Mouse (Mus musculus): Measurements from ENCODE around the gene Nckap1l.

Nckap1l gene

DNA sequence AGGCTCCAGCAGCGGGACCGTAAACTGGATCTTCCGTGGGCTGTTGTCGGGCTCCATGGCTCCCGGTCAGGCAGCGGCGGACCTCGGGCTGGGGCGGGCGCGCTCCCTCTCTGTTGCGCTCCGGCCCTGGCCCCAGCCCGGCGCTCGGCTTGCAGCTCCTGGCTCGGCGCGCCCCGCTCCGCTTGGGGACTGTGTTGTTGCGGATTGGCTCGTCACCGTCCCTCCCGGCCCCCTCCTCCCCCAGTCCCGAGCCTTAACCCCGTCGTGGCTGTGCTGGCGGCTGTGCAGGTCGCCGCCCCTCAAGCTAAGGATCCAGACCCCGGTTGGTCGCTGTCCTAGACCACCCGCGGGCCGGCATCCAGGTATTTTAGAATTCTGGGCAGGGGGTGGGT is 84.2 kb downstream of the Nckap1l start, which contains the start of gene Ppp1r1a:
Gene Ppp1r1a, minus strand, starts transcription at position 182 of the 392 bp plus-strand sequence.
- DNase-seq (ENCODE audit: low spot score) = peak; percentile 62

DNA sequence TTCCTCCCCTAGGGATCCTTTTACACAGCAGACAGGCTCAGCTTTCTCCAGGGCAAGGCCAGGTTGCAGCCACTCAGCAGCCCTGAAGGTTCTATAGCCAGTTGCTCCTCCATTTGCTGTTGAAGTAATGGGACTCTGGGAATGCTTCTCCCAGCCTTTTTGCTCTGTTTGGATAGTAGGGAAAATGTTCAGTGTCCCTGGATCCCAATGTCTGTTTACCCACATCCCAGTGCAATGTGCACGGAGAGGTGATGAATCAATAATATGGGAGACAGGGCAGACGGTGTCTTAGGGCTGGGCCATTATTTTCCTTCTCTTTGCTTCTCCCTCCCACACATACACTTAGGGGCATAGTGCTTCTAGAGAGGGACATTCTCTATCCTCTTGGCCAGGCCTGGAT is 85.7 kb downstream of the Nckap1l start:
- DNase-seq (ENCODE audit: low spot score) = no peak

DNA sequence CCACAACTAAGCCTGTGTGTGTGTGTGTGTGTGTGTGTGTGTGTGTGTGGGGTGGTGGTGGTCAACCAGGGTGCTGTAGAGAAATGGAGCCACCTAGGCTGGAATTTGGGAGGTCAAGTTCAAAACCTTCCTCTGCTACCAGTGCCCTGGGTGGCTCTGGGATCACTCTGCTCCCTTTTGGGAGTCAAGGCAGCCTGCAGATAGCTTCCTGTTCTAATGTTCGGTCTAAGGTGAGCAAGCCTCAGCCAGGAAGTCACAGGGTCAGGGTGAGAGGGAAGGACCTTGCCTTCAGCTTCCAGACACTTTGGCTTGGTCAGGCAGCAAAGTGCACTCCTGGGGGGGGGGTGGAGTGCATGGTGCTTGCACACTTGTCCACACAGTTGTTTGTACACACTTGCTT is 87.1 kb downstream of the Nckap1l start:
- DNase-seq (ENCODE audit: low spot score) = no peak

DNA sequence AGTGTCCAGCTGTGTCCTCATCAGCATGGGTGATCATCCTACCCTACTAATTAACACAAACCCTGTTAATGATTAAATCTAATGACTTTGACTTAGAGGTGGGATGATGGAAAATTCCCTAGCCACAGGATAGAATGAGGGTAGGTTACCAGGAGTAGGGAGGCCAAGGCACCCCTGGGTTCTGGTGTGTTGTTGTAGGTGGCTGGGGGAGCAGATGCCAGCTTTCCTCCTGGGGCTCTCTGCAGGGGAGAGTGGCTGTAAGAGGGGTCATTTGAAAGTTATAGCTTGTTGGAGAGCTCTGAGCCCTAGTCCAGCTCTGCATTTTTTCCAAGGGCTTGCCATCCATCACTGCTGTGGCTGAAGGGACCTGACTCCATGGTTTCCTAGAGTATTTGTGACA is 88.9 kb downstream of the Nckap1l start:
- peak; percentile 15 for DNase-seq (ENCODE audit: low spot score)

DNA sequence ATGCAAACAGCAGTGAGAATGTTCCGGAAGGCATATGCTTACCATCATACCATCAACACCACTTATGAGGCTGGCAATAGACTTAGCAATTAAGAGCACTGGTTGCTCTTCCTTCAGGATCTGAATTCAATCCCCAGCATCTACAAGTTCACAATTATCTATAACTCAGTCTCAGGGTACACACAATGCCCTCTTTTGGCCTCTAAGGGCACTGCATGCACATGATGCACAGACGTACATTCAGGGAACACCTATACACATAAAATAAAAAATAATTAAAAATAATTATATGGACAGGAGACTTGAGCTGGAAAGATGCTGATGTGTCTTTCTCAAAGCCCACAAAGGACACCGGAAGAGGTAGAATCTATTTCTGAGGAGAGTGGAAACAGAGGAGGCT is 94.4 kb downstream of the Nckap1l start:
- no peak for DNase-seq (ENCODE audit: low spot score)
